Mouse (Mus musculus) embryo, embryonic 10 days (tissue): Measurements from ENCODE around the gene Prss27.
A peak's percentile ranks its signal among the peaks of the same experiment; 100 is the strongest.
"Not testable (repeated sequence)": the region's sequence is repeated elsewhere in the genome, so short reads cannot be mapped to it uniquely, and the experiment has no call there.

ENCODE experiments used
- DNase-seq: peaks from one replicate; pipeline ENCODE4 v3.0.0-alpha.2; 2015; ENCODE audit warnings: low spot score

Prss27 gene

DNA sequence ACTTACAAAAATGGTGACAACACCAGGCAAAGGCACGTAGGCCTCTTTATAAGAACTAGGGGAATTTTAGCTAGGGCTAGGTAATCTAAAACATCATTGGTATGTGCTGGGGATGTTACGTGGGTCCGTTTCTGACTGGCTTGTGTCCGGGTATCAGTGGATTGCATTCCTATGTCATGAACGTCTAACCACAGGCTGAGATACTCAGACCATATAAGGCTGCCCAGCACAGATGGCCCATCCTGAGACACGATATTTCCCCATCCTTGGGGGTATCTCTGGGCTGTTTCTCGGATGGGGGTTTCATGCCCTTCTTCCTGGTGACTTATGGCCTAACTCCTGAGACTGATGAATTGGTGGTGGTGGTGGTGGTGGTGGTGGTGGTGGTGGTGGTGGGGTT lies 2.9 kb upstream of the Prss27 start:
- DNase-seq, result no peak

GRCm38 (mm10) chr17:24036954-24037353 lies 990 bp upstream of the Prss27 start:
- no peak for DNase-seq

DNA sequence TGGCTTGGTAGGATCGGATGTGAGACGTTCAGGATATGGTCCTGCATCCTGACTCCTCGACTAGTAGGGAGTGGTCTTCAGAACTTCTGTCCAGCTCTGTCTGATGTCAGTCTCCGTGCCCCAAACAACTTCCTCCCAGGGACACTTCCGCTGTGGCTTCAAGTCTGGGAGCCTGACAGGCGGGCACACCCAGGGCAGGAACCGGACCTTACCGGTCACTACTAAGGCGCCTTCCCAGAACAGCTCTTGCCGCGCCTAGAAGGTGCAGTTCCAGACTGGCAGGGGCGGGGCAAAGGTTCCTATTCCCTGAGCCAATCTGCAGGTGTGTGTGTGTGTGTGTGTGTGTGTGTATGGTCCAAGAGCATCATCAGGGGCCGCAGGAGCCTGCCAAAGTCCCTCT lies 584 bp upstream of the Prss27 start:
- DNase-seq, result no peak

DNA sequence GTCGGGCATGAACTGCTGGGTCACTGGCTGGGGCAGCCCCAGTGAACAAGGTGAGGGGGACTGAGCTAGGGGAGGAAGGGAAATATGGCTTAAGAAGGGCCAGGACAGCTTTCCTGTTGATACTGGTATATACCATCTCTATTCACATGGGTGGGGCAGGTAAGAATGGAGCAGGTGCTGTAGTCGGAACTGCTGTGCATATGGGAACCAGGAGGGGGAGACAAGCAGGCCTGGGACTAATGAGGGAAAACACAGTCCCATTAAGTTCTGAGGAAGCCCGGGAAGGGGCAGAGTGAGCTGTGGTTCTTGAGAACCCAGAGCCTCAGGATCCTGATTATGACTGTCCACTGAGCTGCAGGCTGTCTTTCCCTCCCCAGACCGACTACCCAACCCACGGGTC lies 6.5 kb downstream of the Prss27 start:
- no peak for DNase-seq

DNA sequence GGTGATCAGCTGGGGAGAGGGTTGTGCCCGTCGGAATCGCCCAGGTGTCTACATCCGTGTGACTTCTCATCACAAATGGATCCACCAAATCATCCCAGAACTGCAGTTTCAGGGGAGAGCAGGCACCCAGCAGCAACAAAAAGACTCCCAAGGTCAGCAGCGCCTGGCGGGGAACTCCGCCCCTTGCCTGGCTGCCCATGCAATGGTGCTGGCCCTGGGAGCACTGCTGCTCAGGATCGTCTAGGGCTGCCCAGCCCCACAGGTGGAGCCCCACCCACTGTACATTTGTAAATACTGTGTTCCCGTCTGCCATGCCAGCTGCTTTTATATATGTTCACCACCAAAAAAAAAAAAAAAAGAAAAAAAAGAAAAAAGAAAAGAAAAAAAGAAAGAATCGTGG lies 7.7 kb downstream of the Prss27 start:
- no peak for DNase-seq

GRCm38 (mm10) chr17:24046026-24046425 lies 8.1 kb downstream of the Prss27 start:
- peak; percentile 22 for DNase-seq

DNA sequence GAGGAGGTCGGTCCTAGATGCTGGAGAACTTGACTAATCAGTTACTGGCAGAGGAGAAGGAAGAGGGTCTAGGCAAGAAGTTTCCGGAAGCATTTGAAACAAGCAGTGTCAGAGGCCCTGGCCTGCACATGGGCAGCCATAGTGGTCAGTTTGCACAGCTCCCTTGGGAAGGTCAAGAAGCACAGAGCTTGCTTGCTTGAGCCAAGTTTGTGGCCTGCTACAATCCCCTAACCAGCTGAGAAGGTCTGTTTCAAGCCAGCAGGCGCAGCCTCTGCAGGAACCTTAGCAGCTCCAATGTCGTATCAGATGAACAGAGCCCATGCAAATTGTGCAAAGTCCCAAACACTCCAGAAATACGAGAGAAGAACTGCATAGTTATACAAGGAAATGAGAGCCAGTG lies 10.1 kb downstream of the Prss27 start:
- no peak for DNase-seq

- no peak for DNase-seq
Measured at GRCm38 (mm10) chr17:24049008-24049407, 11.1 kb downstream of the Prss27 start.

GRCm38 (mm10) chr17:24056636-24057625 lies 19.0 kb downstream of the Prss27 start:
- DNase-seq, result no peak

GRCm38 (mm10) chr17:24057730-24058245 lies 19.8 kb downstream of the Prss27 start:
- no peak for DNase-seq

- no peak for DNase-seq
Measured at GRCm38 (mm10) chr17:24062459-24063155, 24.7 kb downstream of the Prss27 start.

GRCm38 (mm10) chr17:24068271-24068670 lies 30.3 kb downstream of the Prss27 start:
- DNase-seq, result no peak

- DNase-seq, result no peak
Measured at GRCm38 (mm10) chr17:24069531-24069930, 31.6 kb downstream of the Prss27 start.

GRCm38 (mm10) chr17:24072919-24073696 lies 35.2 kb downstream of the Prss27 start, which contains the start of gene Kctd5:
Gene Kctd5, minus strand, starts transcription at chr17:24073485.
- peak; percentile 93 for DNase-seq

- no peak for DNase-seq
Measured at GRCm38 (mm10) chr17:24077101-24077500, 39.2 kb downstream of the Prss27 start.

GRCm38 (mm10) chr17:24084593-24084992 lies 46.6 kb downstream of the Prss27 start:
- no peak for DNase-seq

GRCm38 (mm10) chr17:24086399-24086798 lies 48.5 kb downstream of the Prss27 start:
- not testable (repeated sequence) for DNase-seq

DNA sequence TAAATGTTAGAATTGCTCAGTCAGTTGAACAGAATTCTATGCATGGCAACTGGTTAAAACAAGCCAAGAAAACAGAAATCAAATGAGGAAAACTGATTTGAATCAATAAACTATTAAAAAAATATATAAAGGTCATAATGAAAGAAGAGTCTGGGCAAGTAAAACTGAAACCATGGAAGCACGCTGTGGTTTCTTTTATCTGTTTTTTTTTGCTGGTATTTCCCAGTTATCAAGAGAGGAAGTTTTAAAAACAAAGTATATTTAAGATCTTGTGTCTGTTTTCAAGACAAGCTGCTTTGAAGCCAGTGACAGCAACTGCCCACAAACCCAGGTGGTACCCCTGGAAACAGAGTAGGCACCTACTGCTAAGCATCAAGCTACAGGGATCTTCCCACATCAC lies 52.6 kb downstream of the Prss27 start:
- no peak for DNase-seq
